Comparison of ENCODE assay signal across 8 mouse cellular contexts in genomic region chr2:69790285-69790684, GRCm38 (mm10). TPM values are rescaled to one million over a fixed set of nuclear protein-coding genes. Genes with fewer than 3 reads are reported as not detected.
DNase-seq lines count a peak whose midpoint lies in the region; ATAC-seq and TF ChIP-seq lines count a peak whose summit lies in the region.

No protein-coding gene starts in this region.

- H3K4me1 ChIP-seq in hindbrain, embryonic 15.5 days (replicated peaks): peaks cover 22% of the 10 kb centered on the region

- peak overlapping the region; percentile 70 for H3K4me3 ChIP-seq in hindbrain, embryonic 15.5 days

- H3K9me3 ChIP-seq in hindbrain, embryonic 15.5 days: no peaks in the 10 kb centered on the region

- H3K9ac ChIP-seq in hindbrain, embryonic 15.5 days: 0 out of 2 replicates have a peak overlapping the region, but pooled peaks have one; percentile 71

- CTCF ChIA-PET in Patski (lab: Charles Lee): interaction anchor here (0.6 to 3.1 kb wide), 8 partner anchors 8 to 152 kb away, joined by 3 to 16 read pairs (median 3); partner anchors contain the start of gene Bbs5

- H3K36me3 ChIP-seq in hindbrain, embryonic 15.5 days: peaks cover 26% of the 10 kb centered on the region

- in situ Hi-C loops in Patski (cut with MboI; ENCODE audit: low pct_unique_long_range_greater_than_20kb): no loop called here

- peak overlapping the region; percentile 70 for H3K4me2 ChIP-seq in hindbrain, embryonic 15.5 days

- no peaks in the 10 kb centered on the region for H3K27me3 ChIP-seq in Patski
- H3K27me3 ChIP-seq in hindbrain, embryonic 15.5 days: no peaks in the 10 kb centered on the region

- H3K27ac ChIP-seq in hindbrain, embryonic 15.5 days (replicated peaks): peak overlapping the region; percentile 88

- POLR2A ChIA-PET in Patski (lab: Charles Lee): no interaction called here

- peak; percentile 84 for TF ChIP-seq CTCF in Patski (IDR thresholded peaks at IDR 0.05)

- ATAC-seq in Patski: no peak
- ATAC-seq in hindbrain, embryonic 15.5 days (ENCODE audit: low FRiP score, low read depth): 0 out of 2 replicates have a peak, but pooled peaks have one; percentile 27

- peak; percentile 42 for DNase-seq in Patski (ENCODE audit: low read depth, low spot score)
- DNase-seq in cerebellum, postnatal 25 days: peak; percentile 90 to 92
- peak; percentile 78 to 84 for DNase-seq in frontal cortex, postnatal 25 days (ENCODE audit: low spot score in 2 of 2)
- DNase-seq in left cerebral cortex, adult 11 months (ENCODE audit: low spot score): peak; percentile 70
- DNase-seq in lung, postnatal 4 days: peak; percentile 82 to 90
- peak; percentile 66 for DNase-seq in retina, postnatal 7 days (ENCODE audit: low read depth, low spot score)
- peak; percentile 61 for DNase-seq in urinary bladder, adult 2 months (ENCODE audit: low spot score)

- 2% methylated on average over 10 of the region's 10 CpGs for WGBS in hindbrain, embryonic 15.5 days

RNA-seq across cellular contexts. Expression of gene Phospho2, which starts 0.9 kb away (rescaled TPM):
- 26.1 TPM for polyA plus RNA-seq in Patski (2021)
- polyA plus RNA-seq in hindbrain, embryonic 15.5 days (2015; fragmentation: Nextera tagmentation; extraction: Ambion mirVana): 33.4 and 34.1 TPM in 2 replicates
- polyA plus RNA-seq in urinary bladder, adult 2 months (2012; rRNA removed): 20.7 and 21.5 TPM in 2 replicates

RNA-seq across cellular contexts. Expression of gene Ccdc173, which starts 0.9 kb away (rescaled TPM):
- 8.5 TPM for polyA plus RNA-seq in Patski (2021)
- polyA plus RNA-seq in hindbrain, embryonic 15.5 days (2015; fragmentation: Nextera tagmentation; extraction: Ambion mirVana): 3.3 and 3.4 TPM in 2 replicates
- polyA plus RNA-seq in urinary bladder, adult 2 months (2012; rRNA removed): 2.5 and 3.3 TPM in 2 replicates

RNA-seq across cellular contexts. Expression of gene Klhl23, which starts 31.5 kb away (rescaled TPM):
- 13.0 TPM for polyA plus RNA-seq in Patski (2021)
- 93.0 and 94.6 TPM in 2 replicates for polyA plus RNA-seq in hindbrain, embryonic 15.5 days (2015; fragmentation: Nextera tagmentation; extraction: Ambion mirVana)
- 40.5 and 48.5 TPM in 2 replicates for polyA plus RNA-seq in urinary bladder, adult 2 months (2012; rRNA removed)
